Comparison of ENCODE assay signal across 18 mouse cellular contexts in genomic region chr3:79488025-79488424, GRCm38 (mm10).
"Had no signal": no experiment of that assay in that cellular context is flagged by ENCODE, and none has a peak within 500 bp of the region (broad histone marks: within the 10 kb centered on the region; RNA-seq: fewer than 3 reads in every experiment).

No protein-coding gene starts in this region.

- DNase-seq: kidney, adult 2 months; kidney, postnatal 25 days; layer of hippocampus, postnatal 36 days; lung, adult 18-20 months; lung, postnatal 10 days; lung, postnatal 36 days; thymus, postnatal 25 days had no signal

- H3K9me3 ChIP-seq: lung, embryonic 15.5 days; midbrain, embryonic 13.5 days had no signal

- H3K4me3 ChIP-seq: left cerebral cortex, adult 2 months; lung, embryonic 15.5 days; megakaryocyte, embryonic 14.5 days; midbrain, embryonic 10.5 days; midbrain, embryonic 13.5 days; myocyte; neural tube, embryonic 13.5 days had no signal

- H3K27me3 ChIP-seq: lung, embryonic 15.5 days; megakaryocyte, embryonic 14.5 days; midbrain, embryonic 13.5 days; neural tube, embryonic 13.5 days had no signal

- ATAC-seq: inflammation-experienced regulatory T-cells, adult 6 months; midbrain, embryonic 13.5 days; midbrain, embryonic 16.5 days had no signal

- H3K9ac ChIP-seq: liver, embryonic 14.5 days; lung, embryonic 15.5 days; midbrain, embryonic 13.5 days; neural tube, embryonic 13.5 days had no signal

- H3K4me2 ChIP-seq: lung, embryonic 15.5 days; midbrain, embryonic 13.5 days; neural tube, embryonic 13.5 days had no signal

- H3K4me1 ChIP-seq: lung, embryonic 15.5 days; midbrain, embryonic 10.5 days; midbrain, embryonic 13.5 days; neural tube, embryonic 13.5 days had no signal

- H3K27ac ChIP-seq: kidney, postnatal 0 days; left cerebral cortex, adult 2 months; liver, embryonic 14.5 days; lung, embryonic 15.5 days; midbrain, embryonic 10.5 days; midbrain, embryonic 13.5 days; neural tube, embryonic 13.5 days had no signal
